Mouse (Mus musculus) olfactory bulb, adult 2 months (tissue): ENCODE measurements at regions not wholly inside any gene's neighbourhood (a gene's known extent, or its start where the extent isn't known, plus 50 kb on each side); places are given as distances from the start of the nearest gene placed in this dataset.

Source experiments
- CTCF ChIP-seq: fragments of 200-500 bp; IDR thresholded peaks from 2 replicates; pipeline ENCODE4 v1.5.1; 2012; ENCODE audit warnings: low read depth, mild to moderate bottlenecking, low read length, moderate library complexity; ENCODE audit not compliant: insufficient read depth
- POLR2A ChIP-seq: fragments of 200-500 bp; IDR thresholded peaks from 2 replicates; pipeline ENCODE4 v1.6.1; 2012; ENCODE audit warnings: mild to moderate bottlenecking, low read depth, low read length, moderate library complexity; ENCODE audit not compliant: insufficient read depth

GRCm38 (mm10) chr1:97479921-97480320 is 182.0 kb downstream of the D1Ertd622e start:
- TF ChIP-seq POLR2A, result no peak
- no peak for TF ChIP-seq CTCF
